ENCODE assay signal across 8 mouse cellular contexts in genomic region chr5:64160705-64161391, GRCm38 (mm10). TPM values are rescaled to one million over a fixed set of nuclear protein-coding genes. Genes with fewer than 3 reads are reported as not detected.
DNase-seq lines count a peak whose midpoint lies in the region; ATAC-seq and TF ChIP-seq lines count a peak whose summit lies in the region.

No protein-coding gene starts in this region.

- WGBS in embryonic facial prominence, embryonic 12.5 days: 2% methylated on average over 20 of the region's 23 CpGs
- 2% methylated on average over 23 of the region's 23 CpGs for WGBS in hindbrain, embryonic 12.5 days
- 2% methylated on average over 23 of the region's 23 CpGs for WGBS in liver, embryonic 14.5 days (ENCODE audit: insufficient replicate concordance)
- WGBS in neural tube, embryonic 11.5 days: under 1% methylated on average over 23 of the region's 23 CpGs

- TF ChIP-seq EP300 in liver, embryonic 14.5 days (IDR thresholded peaks at IDR 0.05; ENCODE audit: low read depth): no peak

- H3K4me1 ChIP-seq in embryonic facial prominence, embryonic 12.5 days: peaks cover 11% of the 10 kb centered on the region; the same call in 1 of the 2 replicates
- peaks cover 14% of the 10 kb centered on the region for H3K4me1 ChIP-seq in hindbrain, embryonic 12.5 days
- peaks cover 35% of the 10 kb centered on the region in 2 experiments for H3K4me1 ChIP-seq in liver, embryonic 14.5 days (replicated peaks; ENCODE audit: control insufficient read depth in 2 of 2, insufficient read depth in 2 of 2, low read length in 1 of 2)
- H3K4me1 ChIP-seq in neural tube, embryonic 11.5 days (ENCODE audit: control insufficient read depth, insufficient read depth, low read length): peaks cover 5% of the 10 kb centered on the region; the same call in 1 of the 2 replicates

- peak overlapping the region; percentile 100 for H3K4me2 ChIP-seq in embryonic facial prominence, embryonic 12.5 days (replicated peaks)
- peak overlapping the region; percentile 100 for H3K4me2 ChIP-seq in hindbrain, embryonic 12.5 days (replicated peaks)
- H3K4me2 ChIP-seq in liver, embryonic 14.5 days (ENCODE audit: low read depth): peak overlapping the region; percentile 100
- peak overlapping the region; percentile 100 for H3K4me2 ChIP-seq in neural tube, embryonic 11.5 days (ENCODE audit: low read depth)

- no peak for TF ChIP-seq CTCF in liver, embryonic 14.5 days (IDR thresholded peaks at IDR 0.05; ENCODE audit: low read depth)

- no peaks in the 10 kb centered on the region for H3K9me3 ChIP-seq in embryonic facial prominence, embryonic 12.5 days
- no peaks in the 10 kb centered on the region for H3K9me3 ChIP-seq in hindbrain, embryonic 12.5 days (replicated peaks)
- H3K9me3 ChIP-seq in liver, embryonic 14.5 days (ENCODE audit: control insufficient read depth, low read length): no peaks in the 10 kb centered on the region
- no peaks in the 10 kb centered on the region for H3K9me3 ChIP-seq in neural tube, embryonic 11.5 days (ENCODE audit: control insufficient read depth, low read length)

- H3K27me3 ChIP-seq in embryonic facial prominence, embryonic 12.5 days: peaks cover 52% of the 10 kb centered on the region
- peaks cover 55% of the 10 kb centered on the region for H3K27me3 ChIP-seq in hindbrain, embryonic 12.5 days
- H3K27me3 ChIP-seq in liver, embryonic 14.5 days (ENCODE audit: control insufficient read depth, insufficient read depth, low read length): peaks cover 5% of the 10 kb centered on the region; the same call in 1 of the 2 replicates
- H3K27me3 ChIP-seq in neural tube, embryonic 11.5 days (ENCODE audit: control insufficient read depth, insufficient read depth, low read length): peaks cover 34% of the 10 kb centered on the region

- DNase-seq in 416B (ENCODE audit: low read depth): peak; percentile 52
- DNase-seq in CD4-positive helper T cell, adult 2 months (ENCODE audit: low read depth, low spot score): peak; percentile 90
- DNase-seq in liver, embryonic 14.5 days (ENCODE audit: low read depth in 3 of 3, low spot score in 3 of 3): no peak
- no peak for DNase-seq in neural tube, embryonic 11.5 days (ENCODE audit: low spot score)
- no peak for DNase-seq in cerebellum, adult 11-12 months

- H3K4me3 ChIP-seq in embryonic facial prominence, embryonic 12.5 days: peak overlapping the region; percentile 58
- peak overlapping the region; percentile 50 for H3K4me3 ChIP-seq in hindbrain, embryonic 12.5 days
- H3K4me3 ChIP-seq in liver, embryonic 14.5 days (ENCODE audit: insufficient read depth in 1 of 2, low read depth in 2 of 2, low read length in 2 of 2): peak overlapping the region; percentile 61 to 83
- peak overlapping the region; percentile 61 for H3K4me3 ChIP-seq in neural tube, embryonic 11.5 days (ENCODE audit: low read depth, low read length)

- no peak for ATAC-seq in embryonic facial prominence, embryonic 12.5 days (ENCODE audit: insufficient number of reproducible peaks, insufficient read depth, low FRiP score, low TSS enrichment)
- ATAC-seq in hindbrain, embryonic 12.5 days (ENCODE audit: low FRiP score): peak; percentile 7; the same call in 1 of the 2 replicates
- peak; percentile 17; the same call in 1 of the 2 replicates for ATAC-seq in liver, embryonic 14.5 days (ENCODE audit: insufficient read depth)
- peak; percentile 7; the same call in 1 of the 2 replicates for ATAC-seq in neural tube, embryonic 11.5 days (ENCODE audit: insufficient read depth, low FRiP score, low TSS enrichment)
- ATAC-seq in monocyte, adult 5-6 weeks (replicated peaks; ENCODE audit: insufficient number of reproducible peaks, low FRiP score, low TSS enrichment, poor library complexity, severe bottlenecking): no peak; the same call in 1 of the 2 replicates

- H3K27ac ChIP-seq in embryonic facial prominence, embryonic 12.5 days: no peak overlapping the region
- no peak overlapping the region for H3K27ac ChIP-seq in hindbrain, embryonic 12.5 days
- no peak overlapping the region for H3K27ac ChIP-seq in liver, embryonic 14.5 days
- no peak overlapping the region for H3K27ac ChIP-seq in neural tube, embryonic 11.5 days (ENCODE audit: low read depth, low read length)

- H3K36me3 ChIP-seq in embryonic facial prominence, embryonic 12.5 days: no peaks in the 10 kb centered on the region
- no peaks in the 10 kb centered on the region for H3K36me3 ChIP-seq in hindbrain, embryonic 12.5 days
- H3K36me3 ChIP-seq in liver, embryonic 14.5 days (replicated peaks; ENCODE audit: control insufficient read depth, insufficient read depth, low read depth): no peaks in the 10 kb centered on the region
- no peaks in the 10 kb centered on the region for H3K36me3 ChIP-seq in neural tube, embryonic 11.5 days (ENCODE audit: control insufficient read depth, insufficient read depth, low read length)

- H3K9ac ChIP-seq in embryonic facial prominence, embryonic 12.5 days: peak overlapping the region; percentile 57
- H3K9ac ChIP-seq in hindbrain, embryonic 12.5 days: peak overlapping the region; percentile 52; the same call in 1 of the 2 replicates
- H3K9ac ChIP-seq in liver, embryonic 14.5 days (replicated peaks): peak overlapping the region; percentile 79
- H3K9ac ChIP-seq in neural tube, embryonic 11.5 days (ENCODE audit: low read length): no peak overlapping the region; the same call in 1 of the 2 replicates

RNA-seq across cellular contexts. Expression of gene Tbc1d1, which starts 4.7 kb away (rescaled TPM):
- 29.5 and 32.4 TPM in 2 replicates for polyA plus RNA-seq in embryonic facial prominence, embryonic 12.5 days (2016; fragmentation: Nextera tagmentation; extraction: Ambion mirVana)
- 23.8 and 24.5 TPM in 2 replicates for polyA plus RNA-seq in hindbrain, embryonic 12.5 days (2016; fragmentation: Nextera tagmentation; extraction: Ambion mirVana)
- polyA plus RNA-seq in liver, embryonic 14.5 days (2012; rRNA removed): 3.5 and 4.8 TPM in 2 replicates
- 5.6 and 6.7 TPM in 2 replicates for polyA plus RNA-seq in liver, embryonic 14.5 days (2014; fragmentation: Nextera tagmentation; extraction: Ambion mirVana)
- 32.4 and 33.3 TPM in 2 replicates for polyA plus RNA-seq in neural tube, embryonic 11.5 days (2014; fragmentation: Nextera tagmentation; extraction: Ambion mirVana)
- 61.0 to 74.1 TPM (median 62.6 TPM) in 3 replicates for total RNA-seq in monocyte, adult 5-6 weeks (2017)

Comparison
In these comparisons a context has a peak if more than half of its experiments do, and no peak if none do; other contexts are left out.
1. DNase-seq: peak in 416B (single experiment) and CD4-positive helper T cell, adult 2 months (single experiment); none in liver, embryonic 14.5 days (0 of 3), neural tube, embryonic 11.5 days (single experiment) and cerebellum, adult 11-12 months (single experiment).
2. ATAC-seq: peak in hindbrain, embryonic 12.5 days (single experiment), liver, embryonic 14.5 days (single experiment) and neural tube, embryonic 11.5 days (single experiment); none in embryonic facial prominence, embryonic 12.5 days (single experiment) and monocyte, adult 5-6 weeks (single experiment).
3. Peak in every context shown above with its lines, with median percentiles within 50 percentile points of each other: H3K4me2 ChIP-seq and H3K4me3 ChIP-seq.